Mouse (Mus musculus) embryo, embryonic 9.5 days (tissue): ENCODE data around the gene Synpr.

Source experiments
- DNase-seq: peaks from one replicate; pipeline ENCODE4 v3.0.0-alpha.2; 2017; ENCODE audit errors: extremely low spot score

The Synpr gene

DNA sequence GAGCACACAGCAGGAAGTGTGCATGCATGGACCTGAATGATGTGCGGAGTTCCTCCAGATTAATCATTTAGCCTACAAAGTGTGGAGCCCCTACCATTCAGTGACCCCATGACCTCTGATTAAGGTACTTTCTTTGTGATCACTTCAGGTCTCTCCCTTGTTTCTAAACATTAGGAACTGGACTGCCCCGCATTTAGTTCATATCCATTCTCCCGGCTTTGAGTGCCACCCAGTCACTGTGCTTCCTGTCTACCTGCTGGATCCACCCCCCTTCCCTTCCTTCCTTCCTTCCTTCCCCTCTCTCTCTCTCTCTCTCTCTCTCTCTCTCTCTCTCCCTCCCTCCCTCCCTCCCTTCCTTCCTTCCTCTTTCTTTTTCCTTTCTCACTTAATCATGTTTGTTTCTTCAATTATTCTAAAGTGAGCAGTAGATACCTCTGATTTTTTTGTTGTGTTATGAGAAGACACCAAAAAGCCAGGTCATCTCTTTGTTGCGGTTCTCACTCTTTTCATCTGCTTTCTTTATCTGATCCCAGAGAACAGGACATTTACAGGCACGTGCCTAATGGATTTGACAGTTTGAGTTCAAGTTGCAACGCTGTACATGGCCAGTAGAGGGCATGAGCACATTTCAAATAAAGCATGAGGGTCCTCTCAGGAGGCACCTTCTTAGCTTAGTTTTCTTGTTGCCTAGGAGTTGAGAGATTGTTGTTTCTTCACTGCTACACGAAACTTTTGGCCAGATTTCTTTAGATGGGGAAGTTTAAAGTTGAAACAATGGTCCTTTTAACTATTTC is 71.2 kb downstream of the Synpr start:
- peak; percentile 70 for DNase-seq

DNA sequence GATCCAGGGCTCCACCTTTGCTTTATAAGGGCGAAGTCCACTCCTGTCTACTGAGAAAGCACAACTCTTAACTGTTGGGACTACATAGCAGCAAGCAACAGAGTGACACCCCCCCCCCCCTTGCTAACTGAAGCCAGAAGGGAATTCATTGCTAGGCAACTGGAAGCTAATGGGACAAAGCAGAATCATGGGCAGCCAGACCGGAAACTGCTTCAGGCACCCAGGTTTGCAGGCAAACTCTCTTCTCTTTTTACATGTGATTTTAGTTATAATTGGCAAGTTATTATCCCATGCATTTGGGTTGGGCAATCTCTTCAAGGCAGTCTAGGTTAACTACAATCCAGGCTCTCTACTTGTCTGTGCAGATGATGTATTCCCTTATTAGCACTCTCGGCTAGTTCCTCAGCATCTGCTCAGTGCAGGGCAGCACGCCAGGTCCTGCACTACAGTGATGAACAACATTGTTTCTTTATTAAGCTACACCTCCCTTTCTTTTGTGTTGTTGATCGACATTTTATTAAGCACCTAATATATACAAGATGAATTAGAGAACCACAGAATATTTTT is 72.6 kb downstream of the Synpr start:
- no peak for DNase-seq

DNA sequence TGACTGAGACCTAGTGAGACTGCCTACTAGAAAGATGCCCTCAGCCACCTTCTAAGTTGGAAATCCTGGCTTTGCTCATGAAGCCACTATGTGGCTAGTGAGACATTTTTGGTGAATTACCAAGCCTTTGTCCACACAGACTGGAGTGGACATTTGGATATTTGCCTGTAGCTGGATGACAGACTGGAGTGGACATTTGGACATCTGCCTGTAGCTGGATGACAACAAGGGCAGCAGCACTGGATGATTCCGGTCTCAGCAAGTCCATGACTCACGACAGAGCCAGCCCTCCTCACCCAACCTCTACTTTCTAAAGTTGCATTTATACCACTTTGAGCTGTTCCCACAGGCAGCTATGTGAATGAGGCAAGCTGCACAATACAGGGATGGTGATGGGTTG is 73.5 kb downstream of the Synpr start:
- no peak for DNase-seq

DNA sequence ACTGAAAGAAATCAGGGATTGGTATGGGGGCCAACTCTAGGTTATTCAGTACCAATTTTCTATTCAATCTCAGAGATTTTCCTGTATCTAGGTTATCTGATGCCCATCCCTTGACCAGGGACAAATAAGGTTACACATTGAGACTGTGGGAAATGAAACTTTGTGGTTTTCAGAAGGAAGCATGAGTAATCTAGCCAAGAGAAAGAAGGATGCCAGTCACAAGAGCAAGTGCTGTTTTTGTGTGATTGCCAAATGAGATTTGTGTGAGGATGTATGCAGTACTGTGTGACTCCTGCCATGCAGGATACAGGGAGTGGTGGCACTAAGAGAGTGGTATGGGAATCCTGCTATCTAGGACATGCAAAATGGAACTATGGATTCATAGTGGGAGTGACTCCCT is 76.6 kb downstream of the Synpr start:
- no peak for DNase-seq

DNA sequence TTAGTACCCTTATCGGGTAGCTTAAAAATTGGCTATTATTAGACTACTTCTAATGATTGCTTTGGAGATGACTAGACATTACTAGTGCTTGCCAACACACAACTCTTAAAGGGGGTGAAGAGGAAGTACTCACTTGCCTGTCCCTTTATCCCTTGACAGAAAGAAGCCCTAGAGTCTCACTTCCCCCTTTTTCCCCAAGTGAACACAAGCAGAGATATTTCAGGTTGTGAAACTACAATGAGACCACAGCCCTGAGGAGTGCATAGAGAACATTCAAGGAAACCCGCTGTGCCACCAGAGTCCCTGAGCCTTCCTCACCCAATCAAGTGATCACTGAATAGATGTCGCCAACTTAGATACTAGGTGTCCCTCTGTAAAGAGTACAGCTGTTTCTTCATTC is 77.1 kb downstream of the Synpr start:
- DNase-seq: no peak

DNA sequence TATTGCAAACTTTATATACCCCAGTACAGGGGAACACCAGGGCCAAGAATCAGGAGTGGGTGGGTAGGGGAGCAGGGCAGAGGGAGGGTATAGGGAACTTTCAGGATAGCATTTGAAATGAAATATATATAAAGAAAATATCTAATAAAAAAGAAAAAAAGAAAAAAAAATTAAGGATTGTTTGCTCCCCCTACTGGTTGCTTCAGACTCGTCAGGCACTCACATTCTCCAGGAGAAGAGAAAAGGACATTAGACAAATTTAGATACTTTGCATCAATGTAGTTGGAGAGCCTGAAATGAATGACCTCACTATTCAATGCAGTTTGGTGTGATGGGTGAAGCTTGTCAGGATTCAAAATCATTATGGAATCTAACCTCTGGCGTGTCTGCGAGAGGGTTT is 83.7 kb downstream of the Synpr start:
- no peak for DNase-seq

DNA sequence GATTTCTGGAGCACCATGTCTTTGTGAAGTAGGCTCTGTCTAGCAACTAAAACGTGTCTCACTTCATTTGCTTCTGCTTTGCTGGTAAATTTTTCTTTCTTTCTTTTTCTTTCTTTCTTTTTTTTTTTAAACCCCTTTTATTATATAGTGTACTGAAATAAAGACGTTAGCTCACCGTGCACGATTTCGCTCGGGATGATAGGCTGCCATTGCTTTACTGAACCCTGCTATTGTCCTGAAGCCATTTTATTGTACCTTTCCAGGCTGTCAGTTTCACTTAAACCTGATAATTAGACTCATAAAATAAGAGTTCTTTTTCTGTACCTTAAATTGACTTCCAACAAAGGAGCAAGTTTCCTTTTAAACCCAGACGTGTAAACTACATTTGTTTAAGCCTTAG is 104.5 kb downstream of the Synpr start:
- DNase-seq: no peak

DNA sequence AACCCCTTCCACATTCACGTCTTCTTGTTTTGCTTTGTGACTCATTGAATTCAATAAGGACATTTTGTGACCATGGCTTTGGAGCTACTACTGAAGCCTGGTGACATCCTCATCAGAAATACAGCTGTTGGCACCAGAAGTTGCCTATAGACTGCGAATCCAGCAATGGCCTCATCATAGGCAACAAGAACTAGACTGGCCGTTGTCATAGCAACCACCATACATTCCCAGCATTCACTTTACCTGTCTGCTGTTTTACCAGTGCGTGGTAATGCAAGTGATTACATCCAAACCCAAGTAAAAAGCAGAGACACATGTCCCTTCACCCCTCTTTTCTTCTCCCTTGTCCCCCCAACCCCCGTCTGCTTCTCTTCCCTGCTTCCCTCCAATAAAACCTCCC is 105.4 kb downstream of the Synpr start:
- DNase-seq: no peak

DNA sequence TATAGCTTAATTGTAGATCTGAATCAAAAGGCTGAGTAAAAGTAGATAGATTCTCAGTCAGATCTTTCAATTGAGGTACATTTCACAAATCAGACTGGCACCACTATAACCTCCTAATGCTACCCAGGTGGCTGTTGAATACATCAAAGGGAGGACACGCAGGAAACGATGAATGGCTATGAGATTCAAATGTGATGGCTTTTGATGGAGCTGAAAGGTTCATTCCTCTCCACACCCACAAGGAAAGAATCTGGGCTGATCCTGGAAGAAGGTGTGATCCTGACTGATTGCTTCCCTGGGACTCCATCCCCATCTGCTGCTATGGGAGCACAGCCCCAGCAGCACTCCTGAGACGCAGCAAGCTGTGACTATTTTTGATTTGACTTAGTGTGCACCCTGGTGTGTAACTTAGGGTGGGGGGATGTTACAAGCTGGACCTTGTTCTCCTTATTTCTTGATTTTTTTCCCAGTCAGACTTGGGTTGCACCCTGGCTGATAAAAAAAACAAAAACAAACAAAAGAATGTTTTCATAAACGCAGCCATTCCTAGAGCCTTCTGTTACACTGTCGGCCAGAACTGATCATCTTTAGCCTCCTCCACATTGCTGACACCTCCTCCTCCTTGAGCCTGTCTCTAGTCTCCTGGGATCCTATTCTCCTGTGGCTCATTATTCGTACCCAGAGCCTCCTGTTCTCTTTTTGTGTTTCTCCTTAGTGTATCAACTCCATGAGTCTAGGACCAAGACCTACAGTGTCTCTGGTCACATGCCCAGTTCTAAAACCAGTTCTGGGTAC is 114.8 kb downstream of the Synpr start:
- DNase-seq: no peak

DNA sequence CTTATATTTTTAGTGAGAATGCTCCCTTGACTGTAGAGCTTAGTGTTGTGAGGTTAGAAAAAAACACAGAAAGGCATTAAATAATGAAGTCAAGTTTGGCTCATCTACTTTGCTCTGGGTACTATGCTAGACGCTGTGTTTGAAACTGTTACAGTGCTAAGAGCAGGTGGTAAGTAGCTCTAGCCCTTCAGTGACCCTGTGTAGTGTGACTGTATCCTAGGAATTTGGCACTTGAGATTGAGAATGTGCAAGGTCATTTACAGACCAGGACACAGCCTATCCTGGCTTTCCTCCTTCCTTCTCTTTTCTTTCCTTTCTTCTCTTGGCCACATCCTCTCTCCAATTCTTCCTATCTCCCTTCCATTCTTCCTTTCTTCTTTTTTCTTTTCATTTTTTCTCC is 127.1 kb downstream of the Synpr start:
- no peak for DNase-seq

DNA sequence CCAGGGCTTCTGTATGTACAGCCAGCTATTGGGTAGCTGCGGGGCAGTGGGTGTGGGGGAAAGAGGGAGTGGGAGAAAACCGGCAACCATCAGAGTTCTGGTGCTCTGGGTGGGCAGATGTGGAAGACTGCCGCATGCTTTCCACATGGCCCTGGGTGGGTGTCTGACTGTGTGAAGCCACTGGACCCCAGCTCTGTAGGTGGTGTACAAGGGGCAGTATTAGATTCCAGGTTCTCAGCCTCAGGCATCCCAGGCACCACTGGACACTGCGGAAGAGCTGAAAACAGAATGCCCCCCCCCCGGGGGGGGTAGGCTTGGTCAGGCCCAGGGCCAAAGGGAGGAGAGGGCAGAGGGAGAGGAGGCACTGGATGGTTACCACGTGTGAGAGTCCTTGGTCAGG is 156.1 kb downstream of the Synpr start:
- DNase-seq: no peak

DNA sequence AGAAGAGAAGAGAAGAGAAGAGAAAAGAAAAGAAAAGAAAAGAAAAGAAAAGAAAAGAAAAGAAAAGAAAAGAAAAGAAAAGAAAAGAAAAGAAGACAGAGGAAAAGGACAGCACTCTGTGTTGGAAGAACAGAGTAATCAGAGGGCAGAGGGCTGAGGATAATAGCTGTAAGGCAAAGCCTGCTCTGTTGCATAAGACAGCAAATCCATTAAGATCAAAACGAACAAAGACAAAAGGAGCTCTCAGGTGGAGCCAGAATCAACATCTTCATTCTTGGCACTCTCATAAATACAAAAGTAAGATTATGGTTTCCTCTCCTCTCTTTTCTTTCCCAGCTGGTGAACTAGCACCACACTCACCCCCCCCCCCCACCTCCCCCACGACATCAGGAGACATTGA is 160.3 kb downstream of the Synpr start:
- no peak for DNase-seq

DNA sequence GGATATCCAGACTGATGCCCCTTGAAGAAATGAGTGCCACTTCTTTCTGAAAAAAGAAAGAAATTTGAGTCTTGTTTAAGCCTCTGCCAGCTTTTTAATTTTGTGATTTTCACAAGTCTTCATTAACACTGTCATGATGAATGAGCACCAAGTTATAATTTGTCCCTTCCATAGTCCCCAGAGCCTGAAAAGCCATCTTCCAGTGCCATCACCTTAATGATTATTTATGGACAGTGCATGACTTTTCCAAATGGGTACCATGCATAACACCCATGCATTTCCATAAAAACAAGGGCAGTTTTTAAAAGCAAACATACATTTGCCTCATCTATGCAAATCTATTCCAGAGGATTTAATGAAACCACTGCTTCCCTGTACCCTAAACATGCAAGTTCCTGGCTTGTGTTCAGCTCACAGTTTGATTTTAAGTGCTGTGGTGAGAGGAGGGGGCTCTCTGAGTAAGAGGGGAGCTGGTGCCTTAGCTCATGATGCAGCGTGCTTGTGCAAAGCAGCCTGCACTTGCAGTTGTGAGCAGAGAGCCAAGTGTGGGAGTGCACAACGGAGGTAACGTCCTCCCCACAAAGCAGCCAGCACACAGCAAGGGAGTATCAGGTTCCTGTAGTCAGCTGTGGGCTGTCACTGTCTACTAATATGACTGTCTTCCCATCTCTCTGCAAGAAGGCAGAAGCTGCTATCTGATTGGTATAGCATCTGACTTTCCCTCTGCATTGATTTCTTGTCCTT is 169.1 kb downstream of the Synpr start:
- no peak for DNase-seq

DNA sequence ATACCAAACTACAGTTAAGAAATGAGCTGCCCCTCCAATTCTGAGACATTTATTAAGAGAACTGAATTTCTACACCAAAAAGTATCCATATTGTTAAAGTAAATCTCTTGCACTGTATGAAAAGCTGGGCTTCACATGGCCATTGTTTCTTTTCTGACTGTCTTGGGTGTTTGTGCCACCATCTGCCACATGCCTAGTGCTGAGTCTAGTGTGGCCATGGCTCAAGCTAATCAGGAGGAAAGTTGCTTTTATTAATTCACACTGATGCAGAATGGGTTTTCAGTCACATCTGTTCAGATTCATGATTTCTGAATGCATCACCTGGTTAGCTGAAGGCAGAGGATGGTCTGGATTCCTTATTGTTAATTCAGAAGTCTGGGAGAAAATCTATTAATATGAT is 170.4 kb downstream of the Synpr start:
- no peak for DNase-seq

DNA sequence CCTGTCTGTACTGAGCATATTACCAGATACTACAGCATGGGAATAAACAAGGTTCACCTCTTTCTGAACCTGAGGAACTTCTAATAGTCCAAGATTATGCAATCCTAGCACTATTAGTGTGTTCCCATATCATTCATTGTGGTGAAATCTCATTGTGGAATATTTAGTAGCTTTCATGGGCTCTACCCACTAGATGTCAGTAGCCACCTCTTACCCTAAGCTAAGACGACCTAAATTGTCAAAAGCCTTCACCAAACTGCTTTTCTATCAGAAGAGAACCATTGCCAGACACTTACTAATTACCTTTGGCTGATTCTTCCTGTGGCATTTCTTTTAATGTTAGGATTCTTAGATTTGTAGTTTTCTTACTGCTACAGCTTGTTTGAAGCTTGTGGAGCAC is 174.8 kb downstream of the Synpr start:
- no peak for DNase-seq

DNA sequence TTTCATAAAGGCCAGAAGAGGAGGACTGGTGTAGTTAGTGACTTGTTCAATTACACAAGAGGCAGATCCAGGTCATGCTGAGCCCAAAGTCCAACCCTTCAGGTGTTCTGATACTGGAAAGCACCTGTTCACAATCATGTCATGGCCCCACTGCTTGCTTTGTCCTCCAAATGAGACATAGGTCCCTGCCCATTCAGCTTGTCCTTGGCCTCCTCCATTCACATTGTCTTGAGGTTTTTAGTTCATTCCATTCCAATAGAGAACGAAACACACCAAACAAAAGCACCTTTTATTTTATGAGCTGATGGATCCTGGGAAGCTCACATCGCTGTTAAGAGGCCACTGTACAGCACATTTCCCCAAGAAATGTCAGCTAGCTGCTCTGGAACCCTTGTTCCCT is 184.6 kb downstream of the Synpr start:
- DNase-seq: no peak

DNA sequence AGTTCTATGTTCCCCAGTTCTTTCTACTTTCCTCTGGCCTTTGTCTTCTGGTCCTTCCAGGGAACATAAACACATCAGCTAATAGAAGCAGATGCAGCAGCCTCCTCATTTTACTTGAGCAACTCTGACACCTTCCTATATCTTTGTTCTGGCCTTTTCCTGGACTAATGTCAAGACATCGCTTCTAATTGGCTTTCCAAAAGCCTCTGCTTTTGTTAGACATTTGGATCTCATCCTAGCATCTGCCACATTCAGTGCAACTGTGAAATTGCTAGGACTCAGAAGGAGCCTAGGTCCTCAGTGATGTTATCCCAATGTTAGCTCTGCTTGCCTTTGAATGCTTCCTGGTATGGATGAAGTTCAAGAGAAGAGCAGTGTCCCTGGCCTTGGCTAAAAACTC is 193.2 kb downstream of the Synpr start:
- no peak for DNase-seq

DNA sequence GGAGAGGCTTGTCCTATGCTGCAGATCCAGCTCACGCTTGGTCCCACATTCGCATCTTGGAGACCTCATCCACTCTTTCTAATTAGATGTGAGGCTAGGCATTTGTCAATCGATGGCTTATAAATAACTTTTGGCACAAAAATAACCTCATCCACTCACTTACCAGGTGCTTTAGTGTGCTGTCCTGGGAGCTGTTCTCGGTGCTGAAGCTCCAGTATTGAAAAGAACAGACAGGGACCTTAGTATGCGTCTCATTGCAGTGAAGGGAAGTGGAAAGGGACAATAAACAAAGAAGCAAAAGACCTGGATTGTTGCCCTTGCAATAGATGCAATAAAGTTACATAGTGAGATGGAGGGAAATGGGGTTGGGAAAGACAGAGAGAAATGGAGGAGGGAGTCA is 220.8 kb downstream of the Synpr start:
- peak; percentile 32 for DNase-seq

DNA sequence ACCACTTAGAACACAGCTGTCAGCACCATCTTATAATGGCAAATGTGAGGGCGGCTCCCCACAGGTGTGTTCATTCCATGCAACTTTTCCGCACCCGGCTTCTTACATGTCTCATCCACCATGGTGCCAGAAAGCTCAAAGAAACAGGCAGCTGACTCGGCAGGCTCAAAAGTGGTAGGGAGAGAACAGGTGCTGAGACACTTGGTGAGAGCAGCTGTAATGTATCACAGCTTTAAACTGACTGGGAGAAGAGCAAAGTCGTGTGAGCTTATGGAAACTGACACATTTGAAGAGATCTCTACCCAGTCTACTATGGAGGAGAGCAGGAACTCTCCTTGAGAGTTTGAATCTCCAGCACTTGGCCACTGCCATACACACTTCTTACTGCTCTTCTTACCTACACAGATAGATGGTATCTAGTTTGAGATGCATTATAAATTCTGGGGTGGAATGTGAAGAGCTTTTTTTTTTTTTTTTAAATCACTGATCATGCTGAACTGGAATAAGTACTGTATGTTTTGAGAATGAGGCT is 234.1 kb downstream of the Synpr start:
- DNase-seq: no peak

DNA sequence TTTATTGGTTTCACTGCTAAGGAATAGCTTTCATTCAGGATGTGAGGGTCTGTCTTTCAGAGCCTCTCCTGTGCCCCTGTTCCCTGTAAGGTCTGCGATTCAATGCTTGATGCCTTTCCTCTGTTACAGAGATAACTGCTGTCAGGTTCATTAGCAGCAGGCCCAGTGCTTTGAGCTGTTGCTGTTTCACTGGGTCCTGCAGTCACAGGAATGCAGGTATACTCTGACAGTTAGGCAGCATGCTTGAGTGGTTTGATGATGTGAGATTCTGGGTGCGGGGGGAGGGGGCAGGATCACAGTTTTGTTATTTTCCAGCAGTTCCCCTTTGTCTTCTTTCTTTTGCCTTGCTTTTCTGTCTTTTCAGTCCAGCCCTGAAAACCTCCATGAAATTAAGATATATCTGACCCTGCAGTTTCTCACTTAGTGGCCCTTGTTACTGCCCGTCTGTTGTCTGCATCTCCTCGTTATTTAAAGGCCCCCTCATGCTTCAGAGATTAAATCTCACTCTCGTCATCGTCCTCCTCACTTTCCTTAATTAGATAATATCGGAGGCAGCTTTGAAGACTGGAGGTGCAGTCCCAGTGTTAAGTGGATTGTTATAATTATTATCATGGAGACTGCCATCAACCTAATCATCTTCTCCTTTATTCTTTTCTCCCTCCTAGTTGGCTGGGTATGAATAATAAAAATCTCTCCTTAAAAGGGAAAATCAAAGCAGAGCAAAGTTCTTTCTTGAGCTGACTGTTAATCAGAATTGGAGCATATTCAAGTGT is 234.8 kb downstream of the Synpr start:
- DNase-seq: no peak

DNA sequence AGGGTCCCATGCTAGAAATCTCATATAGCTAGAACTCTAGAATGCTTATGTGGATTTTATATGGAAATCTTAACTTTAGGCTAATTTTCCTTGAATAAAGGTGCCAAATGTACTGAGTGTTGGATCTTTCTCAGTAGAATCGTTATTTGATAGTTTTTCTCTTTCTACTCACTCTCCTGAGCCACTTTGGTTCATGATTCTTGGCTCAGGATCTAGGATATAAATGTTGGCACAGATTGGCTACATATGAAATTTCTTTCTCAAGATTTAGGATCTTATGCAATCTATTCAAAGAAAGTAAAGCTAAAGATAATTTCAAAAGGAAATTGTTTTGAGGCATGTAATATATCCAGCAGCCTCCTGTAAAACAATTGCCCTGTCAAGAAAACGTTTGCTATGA is 263.2 kb downstream of the Synpr start:
- no peak for DNase-seq
